Mouse (Mus musculus) heart, postnatal 14 days (tissue): ENCODE results near the gene Hmga1b. TPM values are rescaled to one million over a fixed set of nuclear protein-coding genes. Genes with fewer than 3 reads are reported as not detected.
"Not testable (repeated sequence)": the region's sequence is repeated elsewhere in the genome, so short reads cannot be mapped to it uniquely, and the experiment has no call there.

Experiments used
- DNase-seq, 2 experiments: peaks; one replicate each; pipeline ENCODE4 v3.0.0; 2021 to 2022
- intact Hi-C: fragments of 180-260 bp; cut with DNase I; formaldehyde crosslinking; loops from one replicate; pipeline ENCODE4 v1.15.1; 2025
- total RNA-seq, 2 experiments: library from RNA; stranded (reverse); gene quantifications; 2 replicates each; pipeline ENCODE4 v1.2.3; 2021

Gene Hmga1b
- total RNA-seq, 2 experiments from 2014 or later = 23.8 to 68.1 TPM

DNA sequence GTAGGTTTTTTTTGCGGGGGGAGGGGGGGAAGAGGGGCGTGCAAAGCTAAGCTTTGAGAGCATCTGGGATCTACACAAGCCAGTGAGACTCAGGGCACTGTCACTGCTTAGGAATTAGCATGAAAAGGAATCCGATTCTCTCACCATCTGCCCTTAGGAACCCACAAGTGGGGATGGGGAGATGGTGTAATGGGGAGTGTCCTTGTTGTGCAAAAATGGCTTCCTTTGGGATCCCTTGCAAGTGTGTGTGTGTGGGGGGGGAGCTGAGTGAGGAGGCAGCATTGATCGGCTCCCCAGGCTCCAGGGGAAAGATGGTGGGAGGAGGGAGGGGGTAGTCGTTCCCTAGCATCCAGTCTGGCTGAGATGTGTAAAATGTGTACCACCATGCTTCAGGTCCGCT lies 14.5 kb downstream of the Hmga1b start:
- intact Hi-C loops = loop anchor here (5.0 to 10.0 kb wide), 2 partner anchors 120 to 262 kb away; no protein-coding TSS in a partner anchor
- no peak for DNase-seq

DNA sequence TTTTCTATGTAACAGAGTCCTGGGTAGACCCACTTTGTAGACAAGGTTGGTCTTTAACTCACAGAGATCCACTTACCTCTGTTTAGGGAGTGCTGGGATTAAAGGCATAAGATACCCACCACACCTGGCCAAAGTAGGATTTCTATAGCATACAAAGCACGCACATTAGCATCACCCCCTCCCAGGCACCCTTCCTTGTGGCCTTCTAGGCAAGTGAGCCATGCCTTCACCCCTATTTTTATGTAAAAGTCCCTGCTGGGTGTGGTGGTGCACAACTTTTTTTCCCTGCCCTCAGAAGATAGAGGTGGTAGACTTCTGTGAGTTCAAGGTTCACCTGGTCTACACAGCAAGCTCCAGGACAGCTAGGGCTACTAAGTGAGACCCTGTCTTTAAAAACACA lies 17.3 kb downstream of the Hmga1b start:
- intact Hi-C loops = loop anchor here (5.0 to 10.0 kb wide), 2 partner anchors 123 to 265 kb away; no protein-coding TSS in a partner anchor
- DNase-seq = no peak

DNA sequence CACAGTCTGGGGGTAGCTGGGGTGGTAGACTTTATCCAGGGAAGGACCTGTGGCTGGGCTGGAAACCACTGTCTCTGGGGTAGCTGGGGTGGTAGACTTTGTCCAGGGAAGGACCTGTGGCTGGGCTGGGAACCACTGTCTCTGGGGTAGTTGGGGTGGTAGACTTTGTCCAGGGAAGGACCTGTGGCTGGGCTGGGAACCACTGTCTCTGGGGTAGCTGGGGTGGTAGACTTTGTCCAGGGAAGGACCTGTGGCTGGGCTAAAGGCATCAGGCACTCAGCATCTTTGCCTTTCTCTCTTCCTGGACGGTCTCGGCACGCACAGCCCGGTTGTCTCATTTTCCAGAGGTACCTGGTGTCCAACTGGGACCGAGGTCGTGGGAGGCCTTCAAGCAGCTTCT lies 18.8 kb downstream of the Hmga1b start:
- DNase-seq, intact Hi-C loops: not testable (repeated sequence)

DNA sequence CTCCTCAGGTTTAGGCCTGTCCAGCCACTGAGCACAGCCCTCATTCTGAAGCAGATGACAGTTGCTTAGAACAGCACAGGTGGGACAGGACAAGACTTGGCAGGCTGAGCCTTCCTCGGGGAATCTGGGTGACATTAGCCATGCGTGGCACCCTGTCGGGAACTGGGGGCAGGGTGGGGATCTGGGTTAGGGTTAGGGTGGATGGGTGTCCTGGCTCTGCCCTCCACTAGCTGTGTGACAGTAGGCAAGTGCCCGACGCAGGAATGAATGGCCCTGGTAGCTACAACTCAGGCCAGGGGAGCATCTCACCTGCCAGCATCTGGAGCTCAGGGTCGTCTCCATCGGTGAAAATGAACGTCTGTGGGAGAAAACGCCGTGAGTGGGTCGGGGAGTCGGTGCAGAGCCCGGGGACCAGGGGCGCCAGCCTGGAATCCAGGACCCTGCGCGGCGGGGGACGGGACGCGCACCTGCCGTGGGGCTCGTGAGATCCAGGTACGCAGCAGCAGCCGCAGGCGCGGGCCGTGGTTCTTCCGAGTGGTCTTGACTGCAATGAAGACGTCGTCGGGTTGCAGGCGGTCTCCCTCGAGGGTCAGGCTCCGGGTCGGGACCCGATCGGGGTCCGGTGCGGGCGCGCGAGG lies 21.0 kb downstream of the Hmga1b start:
- intact Hi-C loops = no loop called here
- no peak for DNase-seq

DNA sequence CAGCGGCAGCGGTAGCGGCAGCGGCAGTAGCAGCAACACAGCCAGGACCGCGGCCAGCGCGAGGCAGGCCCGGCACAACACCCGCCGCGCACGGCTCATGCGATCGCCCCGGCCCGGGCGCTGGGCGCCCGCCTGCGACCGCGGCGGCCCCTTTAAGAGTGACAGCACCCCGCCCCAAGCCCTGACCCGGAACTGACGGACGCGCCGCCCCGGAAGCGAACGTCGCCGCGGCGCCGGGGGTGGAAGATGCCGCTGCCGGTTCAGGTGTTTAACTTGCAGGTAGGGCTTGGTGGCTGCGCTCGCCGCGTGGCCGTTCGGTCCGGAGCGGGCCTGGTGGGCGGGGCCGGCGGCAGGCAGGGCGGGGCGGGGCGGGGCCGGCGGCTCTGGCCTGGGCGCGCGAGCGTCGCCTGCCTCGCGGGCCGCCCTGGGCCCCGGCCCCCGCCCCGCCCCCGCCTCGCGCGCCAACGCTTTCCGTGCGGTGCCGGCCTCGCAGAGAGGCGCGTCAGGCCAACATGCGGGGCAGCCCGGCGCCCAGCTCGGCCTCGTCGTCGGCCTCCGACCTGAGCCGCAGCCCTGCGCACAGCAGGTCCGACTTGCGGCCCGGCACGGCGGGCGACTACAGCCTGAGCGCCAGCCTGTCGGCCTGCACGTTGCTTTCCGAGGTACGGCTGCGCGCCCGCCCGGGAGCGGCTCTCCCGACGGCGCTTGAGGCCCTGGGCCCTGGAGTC lies 21.6 kb downstream of the Hmga1b start, which contains the start of the genes Rfng and Gps1:
Gene Rfng, minus strand, starts transcription at position 144 of the 728 bp plus-strand sequence.
Gene Gps1, plus strand, starts transcription at position 209 of the 728 bp plus-strand sequence.
- intact Hi-C loops = no loop called here
- DNase-seq = peak; percentile 85 to 87

DNA sequence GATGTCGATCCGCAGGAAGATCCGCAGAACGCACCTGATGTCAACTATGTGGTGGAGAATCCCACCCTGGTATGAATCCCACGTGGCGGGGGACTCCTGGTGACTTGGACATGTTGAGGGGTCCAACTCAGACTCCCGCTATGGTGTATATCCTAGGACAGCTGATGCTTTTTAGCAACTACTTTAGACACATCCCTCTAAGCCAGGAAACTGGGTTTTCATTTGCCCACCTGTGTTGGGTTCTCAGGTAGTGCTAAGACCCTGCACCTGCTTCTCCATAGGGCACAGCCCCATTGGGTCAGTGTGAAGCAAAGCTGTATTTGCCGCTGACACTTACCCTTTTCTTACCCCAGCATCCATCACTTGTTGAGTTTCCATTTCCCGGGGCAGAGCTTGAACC lies 22.6 kb downstream of the Hmga1b start:
- DNase-seq = no peak
- intact Hi-C loops = no loop called here

DNA sequence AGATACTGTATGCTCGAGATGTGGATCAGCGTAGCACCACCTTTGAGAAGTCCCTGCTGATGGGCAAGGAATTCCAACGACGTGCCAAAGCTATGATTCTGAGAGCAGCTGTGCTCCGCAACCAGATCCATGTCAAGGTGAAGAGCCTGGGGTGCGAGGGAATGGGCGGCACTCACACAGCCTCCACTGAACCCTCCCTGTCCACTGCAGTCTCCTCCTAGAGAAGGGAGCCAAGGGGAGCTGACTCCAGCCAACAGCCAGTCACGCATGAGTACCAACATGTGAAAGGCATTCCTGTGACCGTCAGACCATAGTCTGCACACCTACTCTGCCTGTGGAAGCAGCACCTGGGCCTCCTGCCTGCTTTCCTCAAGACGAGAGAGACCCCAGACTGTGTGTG lies 25.9 kb downstream of the Hmga1b start:
- intact Hi-C loops, DNase-seq: not testable (repeated sequence)

DNA sequence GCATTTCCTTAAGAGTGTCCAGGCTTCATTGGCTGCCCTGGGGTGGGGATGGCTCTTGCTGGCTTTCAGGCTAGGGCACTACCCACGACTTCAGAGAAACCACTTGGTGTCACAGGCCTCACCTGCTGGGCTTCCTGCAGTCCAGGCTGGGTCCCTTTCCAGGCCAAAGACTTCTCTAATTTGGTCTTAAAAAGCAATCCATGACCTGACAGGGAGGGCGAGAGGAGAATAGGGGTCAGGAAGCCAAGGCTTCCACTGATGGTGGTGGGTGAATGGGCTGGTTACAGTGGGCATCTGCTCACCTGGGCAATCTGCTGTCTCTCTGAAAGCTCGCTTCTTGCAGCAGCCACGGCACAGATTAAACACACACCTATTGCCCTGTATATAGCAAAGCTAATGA lies 26.8 kb downstream of the Hmga1b start:
- DNase-seq = no peak
- intact Hi-C loops = no loop called here

DNA sequence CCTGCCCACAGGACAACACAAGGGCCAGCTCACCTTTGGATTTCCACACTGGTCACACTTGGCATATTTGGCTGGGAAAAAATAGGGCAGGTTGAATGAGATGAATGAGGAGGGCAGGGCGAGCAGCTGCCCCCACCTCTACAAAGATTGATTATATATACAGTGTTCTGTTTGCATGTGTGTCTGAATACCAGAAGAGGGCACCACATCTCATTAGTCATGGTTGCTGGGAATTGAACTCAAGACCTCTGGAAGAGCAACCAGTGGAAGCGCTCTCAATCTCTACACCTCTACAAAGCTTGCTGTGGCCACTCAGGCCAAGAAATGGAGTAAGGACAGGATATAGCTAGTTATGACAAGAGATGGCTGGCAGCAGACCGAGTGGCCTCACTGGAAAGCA lies 27.2 kb downstream of the Hmga1b start:
- intact Hi-C loops = no loop called here
- no peak for DNase-seq

DNA sequence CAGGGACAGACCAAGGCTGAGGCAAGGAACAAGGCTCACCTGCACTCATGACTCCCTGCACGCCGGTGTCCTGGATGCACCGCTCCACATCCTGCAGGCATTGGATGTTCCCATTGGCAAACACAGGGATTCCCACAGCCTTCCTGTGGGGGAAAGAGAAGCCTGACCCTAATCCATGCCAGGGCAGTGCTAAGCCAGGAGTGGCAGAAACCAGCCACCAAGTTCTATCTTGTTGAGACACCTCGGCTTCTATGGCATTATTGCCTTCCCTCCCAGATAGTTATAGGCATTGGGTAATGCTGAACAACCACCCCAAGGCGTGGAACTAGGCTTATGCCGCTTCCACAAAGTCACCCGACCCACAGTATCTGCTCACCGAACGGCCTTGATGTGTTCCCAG lies 30.1 kb downstream of the Hmga1b start:
- no peak for DNase-seq
- intact Hi-C loops = no loop called here

DNA sequence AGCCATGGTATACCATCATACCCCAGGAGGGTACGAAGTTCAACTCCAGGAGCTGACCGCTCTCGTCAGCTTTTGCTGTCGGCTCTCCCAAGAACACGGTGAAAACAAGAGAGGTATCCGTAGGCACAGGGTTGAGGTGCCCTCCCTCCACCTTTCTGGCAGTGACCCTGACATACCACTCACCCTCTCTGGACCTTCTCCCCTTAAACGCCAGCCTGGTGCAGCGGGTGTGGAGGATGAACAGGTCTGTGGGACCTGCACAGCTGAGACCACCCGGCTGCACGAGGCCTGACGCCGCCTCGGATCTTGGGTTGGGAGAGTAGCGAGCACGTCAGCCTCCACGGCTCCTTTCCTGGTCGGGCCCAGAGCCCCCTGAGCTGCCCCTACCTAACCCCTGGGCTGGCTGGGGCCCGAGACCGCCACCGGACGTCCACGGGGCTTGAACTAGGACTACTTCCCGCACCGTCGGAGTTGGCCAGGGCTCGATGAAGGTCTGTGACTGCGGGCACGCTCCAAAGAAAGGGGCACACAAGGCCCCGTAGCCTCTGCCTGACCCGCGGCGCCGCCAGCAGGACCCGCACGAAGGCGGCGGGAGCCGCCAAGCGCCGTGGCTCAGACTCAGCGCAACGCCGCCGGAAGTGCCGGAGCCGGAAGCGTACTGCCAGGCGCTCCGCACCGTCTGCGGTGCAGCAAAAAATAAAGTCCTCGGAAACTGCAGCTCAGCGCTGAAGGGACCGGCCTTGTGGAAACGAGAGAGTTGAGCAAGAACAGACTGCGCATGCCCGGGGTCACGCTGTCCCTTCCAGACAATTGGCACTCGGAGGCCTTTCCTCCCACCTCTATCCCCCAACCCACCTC lies 33.4 kb downstream of the Hmga1b start, which contains the start of gene Dus1l:
Gene Dus1l, minus strand, starts transcription at position 648 of the 858 bp plus-strand sequence.
- intact Hi-C loops = loop anchor here (5.0 kb wide), 1 partner anchor 174 kb away; no protein-coding TSS in a partner anchor
- peak; percentile 98 to 99 for DNase-seq

DNA sequence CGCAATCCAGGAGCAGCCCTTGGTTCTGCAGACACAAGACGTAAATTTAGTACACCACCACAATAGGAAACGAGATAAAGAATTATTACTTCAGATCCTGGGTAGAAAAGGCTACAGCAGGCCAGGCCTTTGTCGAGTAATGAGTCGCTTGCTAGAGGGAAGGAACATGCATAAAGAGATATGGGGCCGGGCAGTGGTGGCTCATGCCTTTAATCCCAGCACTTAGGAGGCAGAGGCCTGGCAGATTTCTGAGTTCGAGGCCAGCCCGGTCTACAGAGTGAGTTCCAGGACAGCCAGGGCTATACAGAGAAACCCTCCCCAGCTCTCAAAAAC lies 34.0 kb downstream of the Hmga1b start:
- intact Hi-C loops = loop anchor here (5.0 kb wide), 1 partner anchor 174 kb away; no protein-coding TSS in a partner anchor

DNA sequence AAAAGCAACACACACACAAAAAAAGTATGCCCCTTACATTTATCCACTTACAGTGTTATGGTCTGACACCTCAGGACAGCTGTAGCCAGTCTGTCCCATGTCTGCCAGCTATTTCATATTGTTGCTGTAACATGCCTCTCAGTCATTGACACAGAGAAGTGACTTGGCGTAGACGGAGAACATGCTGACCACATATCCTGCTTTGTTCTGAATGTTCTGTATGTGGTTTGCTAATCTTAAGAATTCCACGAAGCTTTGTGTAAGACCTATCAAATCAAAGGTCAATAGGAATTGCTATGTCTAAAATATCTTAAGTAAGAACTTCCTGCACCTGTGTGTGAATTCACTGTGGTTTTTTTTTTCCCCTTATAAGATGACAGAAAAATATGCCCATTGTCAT lies 35.6 kb downstream of the Hmga1b start:
- DNase-seq = no peak
- intact Hi-C loops = loop anchor here (5.0 kb wide), 1 partner anchor 176 kb away; no protein-coding TSS in a partner anchor

More for the DNA sequence above, 34.0 kb downstream of the Hmga1b start:
- DNase-seq = no peak

DNA sequence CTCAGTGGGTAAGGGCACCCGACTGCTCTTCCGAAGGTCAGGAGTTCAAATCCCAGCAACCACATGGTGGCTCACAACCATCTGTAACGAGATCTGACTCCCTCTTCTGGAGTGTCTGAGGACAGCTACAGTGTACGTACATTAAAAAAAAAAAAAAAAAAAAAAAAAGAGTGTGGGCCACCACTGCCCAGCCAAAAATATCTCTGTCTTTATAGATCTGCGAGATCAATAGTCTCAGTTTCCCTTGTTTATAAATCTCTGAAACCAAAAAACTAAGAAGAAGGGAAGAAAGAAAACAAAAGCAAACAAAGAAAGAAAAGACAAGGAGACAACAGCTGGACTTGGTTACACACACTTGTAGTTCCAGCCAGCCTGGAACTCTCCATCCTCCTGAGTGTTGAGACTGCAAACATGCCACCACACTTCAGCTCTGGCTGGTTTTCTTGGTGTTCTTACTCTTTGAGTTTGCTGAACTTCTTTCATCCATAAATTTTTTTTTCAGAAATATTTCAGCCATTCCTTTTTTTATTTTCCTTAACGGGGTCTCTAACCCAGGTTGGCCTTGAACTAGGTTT lies 36.8 kb downstream of the Hmga1b start:
- intact Hi-C loops = loop anchor here (5.0 kb wide), 1 partner anchor 177 kb away; no protein-coding TSS in a partner anchor

DNA sequence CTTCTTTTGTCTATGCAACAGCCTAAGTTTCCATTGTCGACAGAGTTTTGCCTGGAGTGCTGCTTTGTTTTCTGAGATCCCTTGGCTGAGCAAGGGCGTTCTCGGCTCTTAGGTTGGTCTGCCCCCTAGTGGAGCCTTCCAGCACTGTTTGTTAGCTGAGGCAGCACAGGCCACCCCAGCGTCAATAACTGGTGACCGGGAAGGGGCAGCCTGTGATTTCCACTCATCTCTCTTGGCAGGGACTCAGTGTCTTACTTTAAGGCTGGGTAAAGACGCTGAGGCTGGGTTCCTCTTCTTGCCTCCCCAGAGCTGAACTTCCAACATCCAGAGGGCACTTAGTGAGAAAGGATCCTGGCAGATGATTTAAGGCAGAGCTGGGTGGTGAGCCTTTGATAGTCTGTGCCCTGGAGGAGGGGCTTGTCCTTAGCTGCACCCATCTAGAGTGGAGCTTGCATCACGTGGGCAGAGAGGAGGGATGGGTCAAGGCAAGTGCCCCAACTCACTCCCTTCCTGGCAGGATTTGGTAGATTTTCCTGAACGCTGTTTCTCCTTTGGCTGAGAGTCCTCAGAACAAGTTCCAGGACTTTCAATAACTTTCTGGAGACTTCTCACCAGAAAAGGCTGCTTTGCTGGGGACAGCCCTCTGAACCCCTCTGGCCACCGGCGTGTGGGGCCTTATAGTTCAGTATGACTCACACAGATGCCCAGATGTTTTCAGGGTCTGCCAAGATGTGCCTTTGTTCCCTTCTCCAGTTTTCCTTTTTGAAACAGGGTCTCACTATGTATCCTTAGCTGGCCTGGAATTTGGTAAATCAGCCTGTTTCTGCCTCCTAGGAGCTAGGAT lies 37.7 kb downstream of the Hmga1b start:
- peak; percentile 88 to 94 for DNase-seq
- intact Hi-C loops = loop anchor here (5.0 kb wide), 1 partner anchor 102 kb away; no protein-coding TSS in a partner anchor

More for the DNA sequence above, 36.8 kb downstream of the Hmga1b start:
- no peak for DNase-seq

DNA sequence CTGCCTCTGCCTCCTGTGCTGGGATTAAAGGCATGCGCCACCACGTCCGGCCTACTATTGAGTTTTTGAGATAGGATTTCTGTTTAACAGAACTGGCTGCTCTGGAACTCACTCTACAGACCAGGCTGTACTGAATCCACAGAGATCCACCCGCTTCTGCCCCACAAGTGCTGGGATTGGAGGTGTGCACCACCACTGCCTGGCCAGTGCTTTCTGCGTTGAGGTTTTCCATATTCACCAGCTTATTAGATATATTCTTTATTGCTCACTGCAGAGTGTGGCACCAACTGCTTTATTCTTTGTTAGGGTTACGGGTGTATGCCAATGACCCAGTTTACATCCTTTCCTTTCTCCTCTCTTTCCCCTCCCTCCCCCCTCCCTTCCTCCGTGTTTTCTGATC lies 41.7 kb downstream of the Hmga1b start:
- intact Hi-C loops = loop anchor here (5.0 kb wide), 1 partner anchor 98 kb away; no protein-coding TSS in a partner anchor

DNA sequence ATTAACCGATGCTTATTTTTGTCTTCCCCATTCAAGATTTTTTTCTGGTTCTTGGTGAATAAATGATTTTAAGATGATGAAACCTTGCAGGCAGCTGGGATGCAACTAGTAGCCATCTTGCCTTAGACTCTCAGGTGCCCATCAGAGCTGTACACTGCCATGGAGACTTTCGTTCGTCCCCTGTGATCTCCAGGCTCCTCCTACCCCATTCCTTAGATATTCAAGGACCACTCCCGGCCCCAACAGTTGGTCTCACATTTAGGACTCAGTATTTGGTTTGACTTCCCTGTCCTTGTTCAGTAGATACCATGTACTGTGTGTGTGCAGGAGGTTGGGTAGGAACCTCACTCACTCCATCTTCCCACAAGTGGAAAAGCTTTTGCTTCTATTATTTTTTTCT lies 42.2 kb downstream of the Hmga1b start:
- DNase-seq = no peak
- intact Hi-C loops = loop anchor here (5.0 kb wide), 1 partner anchor 98 kb away; no protein-coding TSS in a partner anchor

More for the DNA sequence above, 41.7 kb downstream of the Hmga1b start:
- DNase-seq = no peak

DNA sequence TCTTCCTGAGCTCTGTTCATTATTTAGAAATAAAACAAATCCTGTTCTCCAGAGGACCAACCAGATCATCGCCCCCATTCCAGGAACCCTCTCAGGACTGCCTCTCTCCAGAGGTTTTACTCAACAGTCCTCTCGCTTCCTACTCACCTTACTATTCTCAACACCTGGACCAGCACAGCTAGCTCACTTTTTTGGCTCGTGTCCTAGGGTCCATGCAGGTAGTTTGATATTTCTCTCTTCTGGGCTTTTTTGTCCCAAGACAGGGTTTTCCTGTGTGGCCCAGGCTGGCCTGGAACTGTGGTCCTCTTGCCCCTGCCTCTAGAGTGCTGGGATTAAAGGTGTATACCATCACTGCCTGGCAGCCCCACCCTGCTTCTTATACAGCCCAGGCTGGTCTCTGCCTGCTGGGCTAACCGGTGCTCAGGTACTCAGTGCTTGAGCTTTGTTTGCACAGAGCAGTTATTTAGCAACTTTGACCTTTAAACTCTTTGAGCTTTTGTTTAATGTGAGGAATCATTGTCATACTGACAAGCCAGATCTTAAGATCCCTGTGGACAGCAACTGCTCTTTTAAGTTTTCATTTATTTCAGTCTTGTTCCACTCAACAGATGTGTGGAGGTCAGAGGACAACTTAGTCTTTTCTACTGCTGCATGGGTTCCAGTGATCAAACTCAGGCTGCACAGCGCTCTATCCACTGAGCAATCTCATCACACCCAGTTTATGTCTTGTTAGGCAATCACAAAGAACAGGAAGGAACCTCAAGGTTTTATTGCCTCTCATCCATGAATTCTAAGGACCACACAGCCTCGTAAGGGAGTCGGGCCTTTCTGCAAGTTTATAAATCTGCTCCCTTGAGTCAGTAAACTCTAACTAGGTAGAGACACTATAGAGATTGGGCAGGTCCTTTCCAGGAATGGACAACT lies 43.0 kb downstream of the Hmga1b start:
- no peak for DNase-seq
- intact Hi-C loops = no loop called here
